Mouse (Mus musculus): ENCODE data around the gene Larp1. TPM values are rescaled to one million over a fixed set of nuclear protein-coding genes. Genes with fewer than 3 reads are reported as not detected.

Larp1 gene
- total RNA-seq, 1 experiment = 90.1 TPM

GRCm38 (mm10) chr11:58026337-58026736 lies 17.5 kb downstream of the Larp1 start:
- TF ChIP-seq MAFK (IDR thresholded peaks at IDR 0.05; ENCODE audit: insufficient read depth, low read depth, low read length) = no peak
- no peak for TF ChIP-seq ZNF384 (IDR thresholded peaks at IDR 0.05; ENCODE audit: low read depth, low read length)
- TF ChIP-seq ZC3H11A (IDR thresholded peaks at IDR 0.05; ENCODE audit: borderline replicate concordance, low read depth, low read length) = no peak
- no peak for TF ChIP-seq HCFC1 (IDR thresholded peaks at IDR 0.05; ENCODE audit: borderline replicate concordance, insufficient read depth, low read length)
- TF ChIP-seq CHD2 (IDR thresholded peaks at IDR 0.05; ENCODE audit: low read depth, low read length) = no peak
- in situ Hi-C loops (cut with MboI; ENCODE audit: low sequenced_read_pairs in 2 of 2, unreplicated experiment in 2 of 2) = no loop called here
- H3K9ac ChIP-seq (ENCODE audit: insufficient read depth, low read depth, low read length, poor library complexity, severe bottlenecking) = no peak overlapping the region
- no peak overlapping the region for H3K4me3 ChIP-seq (ENCODE audit: insufficient read depth in 1 of 2, low read depth in 1 of 2, low read length in 2 of 2, poor library complexity in 1 of 2, severe bottlenecking in 1 of 2)
- H3K9me3 ChIP-seq (ENCODE audit: control insufficient read depth, insufficient read depth, low read depth, low read length) = no peaks in the 10 kb centered on the region
- peaks cover 4 to 32% of the 10 kb centered on the region in 2 experiments for H3K4me1 ChIP-seq (ENCODE audit: control insufficient read depth in 2 of 2, insufficient read depth in 2 of 2, low read length in 2 of 2, poor library complexity in 1 of 2)
- H3K27ac ChIP-seq (ENCODE audit: insufficient read depth, low read depth, low read length, poor library complexity, severe bottlenecking) = no peak overlapping the region
- H3K36me3 ChIP-seq (ENCODE audit: control insufficient read depth, insufficient read depth, low read length, poor library complexity, severe bottlenecking) = no peaks in the 10 kb centered on the region
- no peak for DNase-seq (ENCODE audit: low read depth, low spot score)

- DNase-seq (ENCODE audit: low read depth, low spot score) = no peak
- Histone ChIP-seq H3K36me3 (ENCODE audit: control insufficient read depth, insufficient read depth, low read length, poor library complexity, severe bottlenecking) (no peaks in the 10 kb centered on the region), H3K9me3 (ENCODE audit: control insufficient read depth, insufficient read depth, low read depth, low read length) (no peaks in the 10 kb centered on the region), H3K9ac (ENCODE audit: insufficient read depth, low read depth, low read length, poor library complexity, severe bottlenecking) (no peak overlapping the region), H3K4me3 (ENCODE audit: insufficient read depth in 1 of 2, low read depth in 1 of 2, low read length in 2 of 2, poor library complexity in 1 of 2, severe bottlenecking in 1 of 2) (no peak overlapping the region), H3K4me1 (ENCODE audit: control insufficient read depth in 2 of 2, insufficient read depth in 2 of 2, low read length in 2 of 2, poor library complexity in 1 of 2) (peaks cover 4 to 28% of the 10 kb centered on the region in 2 experiments), H3K27ac (ENCODE audit: insufficient read depth, low read depth, low read length, poor library complexity, severe bottlenecking) (no peak overlapping the region)
- in situ Hi-C loops (cut with MboI; ENCODE audit: low sequenced_read_pairs in 2 of 2, unreplicated experiment in 2 of 2) = no loop called here
- TF ChIP-seq MAFK (IDR thresholded peaks at IDR 0.05; ENCODE audit: insufficient read depth, low read depth, low read length) (no peak), CHD2 (IDR thresholded peaks at IDR 0.05; ENCODE audit: low read depth, low read length) (no peak), ZC3H11A (IDR thresholded peaks at IDR 0.05; ENCODE audit: borderline replicate concordance, low read depth, low read length) (no peak), HCFC1 (IDR thresholded peaks at IDR 0.05; ENCODE audit: borderline replicate concordance, insufficient read depth, low read length) (no peak), ZNF384 (IDR thresholded peaks at IDR 0.05; ENCODE audit: low read depth, low read length) (no peak)
Observed at GRCm38 (mm10) chr11:58026860-58027259, 18.0 kb downstream of the Larp1 start.

GRCm38 (mm10) chr11:58028981-58029380 lies 20.1 kb downstream of the Larp1 start:
- Histone ChIP-seq H3K9ac (ENCODE audit: insufficient read depth, low read depth, low read length, poor library complexity, severe bottlenecking) (no peak overlapping the region), H3K36me3 (ENCODE audit: control insufficient read depth, insufficient read depth, low read length, poor library complexity, severe bottlenecking) (no peaks in the 10 kb centered on the region), H3K27ac (ENCODE audit: insufficient read depth, low read depth, low read length, poor library complexity, severe bottlenecking) (no peak overlapping the region; the same call in 1 of the 2 replicates), H3K9me3 (ENCODE audit: control insufficient read depth, insufficient read depth, low read depth, low read length) (no peaks in the 10 kb centered on the region), H3K4me1 (ENCODE audit: control insufficient read depth in 2 of 2, insufficient read depth in 2 of 2, low read length in 2 of 2, poor library complexity in 1 of 2) (peaks cover 7 to 31% of the 10 kb centered on the region in 2 experiments), H3K4me3 (ENCODE audit: insufficient read depth in 1 of 2, low read depth in 1 of 2, low read length in 2 of 2, poor library complexity in 1 of 2, severe bottlenecking in 1 of 2) (no peak overlapping the region)
- no peak for TF ChIP-seq ZNF384 (IDR thresholded peaks at IDR 0.05; ENCODE audit: low read depth, low read length)
- TF ChIP-seq ZC3H11A (IDR thresholded peaks at IDR 0.05; ENCODE audit: borderline replicate concordance, low read depth, low read length) = no peak
- no peak for TF ChIP-seq CHD2 (IDR thresholded peaks at IDR 0.05; ENCODE audit: low read depth, low read length)
- TF ChIP-seq MAFK (IDR thresholded peaks at IDR 0.05; ENCODE audit: insufficient read depth, low read depth, low read length) = no peak
- no peak for TF ChIP-seq HCFC1 (IDR thresholded peaks at IDR 0.05; ENCODE audit: borderline replicate concordance, insufficient read depth, low read length)
- in situ Hi-C loops (cut with MboI; ENCODE audit: low sequenced_read_pairs in 2 of 2, unreplicated experiment in 2 of 2) = no loop called here
- no peak for DNase-seq (ENCODE audit: low read depth, low spot score)

DNA sequence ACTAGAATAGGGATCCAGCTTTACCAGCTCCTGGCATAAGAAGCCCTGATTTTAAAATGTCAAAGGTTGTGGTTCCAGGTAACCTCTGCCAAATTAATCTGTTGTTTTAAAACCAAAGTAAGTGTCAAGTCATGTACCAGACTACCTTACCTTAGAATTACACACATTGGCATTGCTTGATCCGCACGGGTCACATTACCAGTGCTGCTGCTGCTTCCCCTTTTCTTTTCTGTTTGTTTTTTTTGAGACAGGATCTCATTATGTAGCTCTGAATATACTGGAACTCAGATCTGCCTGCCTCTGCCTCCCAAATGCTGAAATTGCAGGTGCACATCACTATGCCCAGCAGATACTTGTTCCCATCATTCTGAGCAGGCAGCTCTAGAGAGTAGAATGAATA lies 21.0 kb downstream of the Larp1 start:
- no peaks in the 10 kb centered on the region for H3K9me3 ChIP-seq (ENCODE audit: control insufficient read depth, insufficient read depth, low read depth, low read length)
- no peak for TF ChIP-seq MAFK (IDR thresholded peaks at IDR 0.05; ENCODE audit: insufficient read depth, low read depth, low read length)
- no peak for TF ChIP-seq ZC3H11A (IDR thresholded peaks at IDR 0.05; ENCODE audit: borderline replicate concordance, low read depth, low read length)
- no peak for TF ChIP-seq HCFC1 (IDR thresholded peaks at IDR 0.05; ENCODE audit: borderline replicate concordance, insufficient read depth, low read length)
- no peak for DNase-seq (ENCODE audit: low read depth, low spot score)
- H3K36me3 ChIP-seq (ENCODE audit: control insufficient read depth, insufficient read depth, low read length, poor library complexity, severe bottlenecking) = no peaks in the 10 kb centered on the region
- H3K4me3 ChIP-seq (ENCODE audit: insufficient read depth in 1 of 2, low read depth in 1 of 2, low read length in 2 of 2, poor library complexity in 1 of 2, severe bottlenecking in 1 of 2) = no peak overlapping the region
- H3K27ac ChIP-seq (ENCODE audit: insufficient read depth, low read depth, low read length, poor library complexity, severe bottlenecking) = no peak overlapping the region
- H3K4me1 ChIP-seq (ENCODE audit: control insufficient read depth in 2 of 2, insufficient read depth in 2 of 2, low read length in 2 of 2, poor library complexity in 1 of 2) = peaks cover 7 to 29% of the 10 kb centered on the region in 2 experiments
- in situ Hi-C loops (cut with MboI; ENCODE audit: low sequenced_read_pairs in 2 of 2, unreplicated experiment in 2 of 2) = no loop called here
- no peak overlapping the region for H3K9ac ChIP-seq (ENCODE audit: insufficient read depth, low read depth, low read length, poor library complexity, severe bottlenecking)

DNA sequence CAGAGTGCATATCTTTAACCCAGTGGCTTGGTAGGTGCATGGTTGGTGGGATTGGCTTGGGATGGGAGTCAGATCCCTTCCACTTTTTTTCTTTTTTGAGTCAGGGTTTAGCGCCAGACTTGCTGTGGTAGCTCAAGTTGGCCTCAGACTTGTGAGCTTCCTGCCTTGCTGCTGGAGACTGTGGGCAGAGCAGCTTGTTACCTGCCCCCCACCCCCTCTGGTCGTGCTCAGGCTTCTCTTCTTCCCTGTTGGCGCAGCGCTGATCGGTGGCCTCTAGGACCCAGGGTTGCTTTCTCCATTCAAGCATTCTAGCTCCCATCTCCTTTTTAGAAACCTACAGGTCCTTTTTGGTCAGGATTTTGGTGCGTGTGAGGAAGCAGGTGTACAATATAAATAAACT lies 22.3 kb downstream of the Larp1 start:
- TF ChIP-seq ZNF384 (IDR thresholded peaks at IDR 0.05; ENCODE audit: low read depth, low read length) = no peak
- TF ChIP-seq MAFK (IDR thresholded peaks at IDR 0.05; ENCODE audit: insufficient read depth, low read depth, low read length) = no peak
- no peak for TF ChIP-seq CHD2 (IDR thresholded peaks at IDR 0.05; ENCODE audit: low read depth, low read length)
- TF ChIP-seq ZC3H11A (IDR thresholded peaks at IDR 0.05; ENCODE audit: borderline replicate concordance, low read depth, low read length) = no peak
- H3K9ac ChIP-seq (ENCODE audit: insufficient read depth, low read depth, low read length, poor library complexity, severe bottlenecking) = peak overlapping the region; percentile 35; the same call in 1 of the 2 replicates
- H3K27ac ChIP-seq (ENCODE audit: insufficient read depth, low read depth, low read length, poor library complexity, severe bottlenecking) = no peak overlapping the region
- in situ Hi-C loops (cut with MboI; ENCODE audit: low sequenced_read_pairs in 2 of 2, unreplicated experiment in 2 of 2) = no loop called here
- H3K9me3 ChIP-seq (ENCODE audit: control insufficient read depth, insufficient read depth, low read depth, low read length) = no peaks in the 10 kb centered on the region
- H3K4me1 ChIP-seq (ENCODE audit: control insufficient read depth in 2 of 2, insufficient read depth in 2 of 2, low read length in 2 of 2, poor library complexity in 1 of 2) = peaks cover 7 to 25% of the 10 kb centered on the region in 2 experiments
- no peak for DNase-seq (ENCODE audit: low read depth, low spot score)
- H3K36me3 ChIP-seq (ENCODE audit: control insufficient read depth, insufficient read depth, low read length, poor library complexity, severe bottlenecking) = no peaks in the 10 kb centered on the region
- H3K4me3 ChIP-seq (ENCODE audit: insufficient read depth in 1 of 2, low read depth in 1 of 2, low read length in 2 of 2, poor library complexity in 1 of 2, severe bottlenecking in 1 of 2) = peak overlapping the region in 1 of 2 experiments; percentile 22; a peak in 1 of 4 replicates
